17 mouse cellular contexts compared by ENCODE assay signal in genomic region chr16:31936568-31936967, GRCm38 (mm10). TPM values are rescaled to one million over a fixed set of nuclear protein-coding genes. Genes with fewer than 3 reads are reported as not detected.
"Had no signal": no experiment of that assay in that cellular context is flagged by ENCODE, and none has a peak within 500 bp of the region (broad histone marks: within the 10 kb centered on the region; RNA-seq: fewer than 3 reads in every experiment).

No protein-coding gene starts in this region.

- H3K36me3 ChIP-seq: limb, embryonic 15.5 days; liver, embryonic 13.5 days; midbrain, embryonic 10.5 days; neural tube, embryonic 15.5 days had no signal

- H3K9me3 ChIP-seq: limb, embryonic 15.5 days; liver, embryonic 13.5 days; midbrain, embryonic 10.5 days; neural tube, embryonic 15.5 days had no signal

- H3K9ac ChIP-seq: limb, embryonic 15.5 days; liver, embryonic 13.5 days; neural tube, embryonic 15.5 days had no signal

- H3K4me3 ChIP-seq: limb, embryonic 15.5 days; liver, embryonic 13.5 days; midbrain, embryonic 10.5 days; myocyte; neural tube, embryonic 15.5 days had no signal

- H3K27ac ChIP-seq: kidney, postnatal 0 days; limb, embryonic 15.5 days; liver, embryonic 13.5 days; midbrain, embryonic 10.5 days; neural tube, embryonic 15.5 days had no signal

- ATAC-seq: lung, postnatal 0 days had no signal

- H3K4me2 ChIP-seq: limb, embryonic 15.5 days; liver, embryonic 13.5 days; neural tube, embryonic 15.5 days had no signal

- DNase-seq: kidney, adult 8-10 months; kidney, postnatal 36 days; liver, embryonic 13.5 days; lung, adult 18-20 months; lung, postnatal 4 days; right cerebral cortex, adult 18-20 months; right cerebral cortex, postnatal 25 days; thymus, postnatal 4 days had no signal

RNA-seq across cellular contexts. Expression of gene Pigz, which starts 2.9 kb away (rescaled TPM):
- total RNA-seq: megakaryocyte, adult 5-6 weeks had no signal

RNA-seq across cellular contexts. Expression of gene Meltf, which starts 58.0 kb away (rescaled TPM):
- total RNA-seq: megakaryocyte, adult 5-6 weeks had no signal
- polyA plus RNA-seq: lung, postnatal 0 days; myocyte; neural tube, embryonic 11.5 days; small intestine, adult 2 months had no signal
